Mouse (Mus musculus) heart, postnatal 36 days (tissue): ENCODE data around the gene Atg4a-ps. TPM values are rescaled to one million over a fixed set of nuclear protein-coding genes. Genes with fewer than 3 reads are reported as not detected.
A peak's percentile ranks its signal among the peaks of the same experiment; 100 is the strongest.
"Not testable (repeated sequence)": the region's sequence is repeated elsewhere in the genome, so short reads cannot be mapped to it uniquely, and the experiment has no call there.

ENCODE experiments used
- DNase-seq, 2 experiments: peaks; one replicate each; pipeline ENCODE4 v3.0.0; 2021 to 2022
- intact Hi-C: fragments of 180-260 bp; cut with DNase I; formaldehyde crosslinking; loops from one replicate; pipeline ENCODE4 v1.15.1; 2025
- total RNA-seq, 2 experiments: library from RNA; stranded (reverse); gene quantifications; 2 replicates each; pipeline ENCODE4 v1.2.3; 2021

Gene Atg4a-ps
- 1 to 10 TPM in 1 of 2 experiments, not detected in 1; 2.0 TPM for total RNA-seq

- intact Hi-C loops, DNase-seq: not testable (repeated sequence)
Observed at GRCm38 (mm10) chr3:103645968-103646367, at the start of gene Atg4a-ps. Atg4a-ps (minus strand) TSS chr3:103646068.

- intact Hi-C loops: no loop called here
- DNase-seq: no peak
Observed at GRCm38 (mm10) chr3:103695556-103695955, 49.7 kb upstream of the Atg4a-ps start.

- intact Hi-C loops: no loop called here
- peak; percentile 5 to 15 for DNase-seq
Observed at GRCm38 (mm10) chr3:103690506-103690905, 44.6 kb upstream of the Atg4a-ps start.

GRCm38 (mm10) chr3:103689043-103689442, 43.2 kb upstream of the Atg4a-ps start:
- intact Hi-C loops: no loop called here
- no peak for DNase-seq

GRCm38 (mm10) chr3:103683966-103684319, 38.1 kb upstream of the Atg4a-ps start:
- DNase-seq: no peak
- intact Hi-C loops: no loop called here

GRCm38 (mm10) chr3:103683234-103683965, 37.5 kb upstream of the Atg4a-ps start:
- intact Hi-C loops: no loop called here
- DNase-seq: no peak

- no peak for DNase-seq
- intact Hi-C loops: no loop called here
Observed at GRCm38 (mm10) chr3:103682473-103682872, 36.6 kb upstream of the Atg4a-ps start.

GRCm38 (mm10) chr3:103678811-103679210, 32.9 kb upstream of the Atg4a-ps start:
- intact Hi-C loops: no loop called here
- DNase-seq: no peak

GRCm38 (mm10) chr3:103672716-103673115, 26.8 kb upstream of the Atg4a-ps start:
- intact Hi-C loops: no loop called here
- DNase-seq: no peak

GRCm38 (mm10) chr3:103672113-103672512, 26.2 kb upstream of the Atg4a-ps start:
- intact Hi-C loops: no loop called here

GRCm38 (mm10) chr3:103663385-103663784, 17.5 kb upstream of the Atg4a-ps start:
- DNase-seq: no peak
- intact Hi-C loops: no loop called here

More at GRCm38 (mm10) chr3:103672113-103672512, 26.2 kb upstream of the Atg4a-ps start:
- DNase-seq: no peak

- intact Hi-C loops: no loop called here
- no peak for DNase-seq
Observed at GRCm38 (mm10) chr3:103661714-103662113, 15.8 kb upstream of the Atg4a-ps start.

GRCm38 (mm10) chr3:103660012-103660411, 14.1 kb upstream of the Atg4a-ps start:
- DNase-seq: no peak
- intact Hi-C loops: no loop called here

GRCm38 (mm10) chr3:103650406-103650805, 4.5 kb upstream of the Atg4a-ps start:
- intact Hi-C loops: no loop called here

GRCm38 (mm10) chr3:103649716-103650115, 3.8 kb upstream of the Atg4a-ps start:
- DNase-seq: no peak
- intact Hi-C loops: no loop called here

More at GRCm38 (mm10) chr3:103650406-103650805, 4.5 kb upstream of the Atg4a-ps start:
- no peak for DNase-seq

GRCm38 (mm10) chr3:103648486-103648885, 2.6 kb upstream of the Atg4a-ps start:
- intact Hi-C loops: no loop called here
- peak; percentile 12 to 33 for DNase-seq

GRCm38 (mm10) chr3:103647164-103647867, 1.4 kb upstream of the Atg4a-ps start:
- DNase-seq: peak; percentile 19 to 23
- intact Hi-C loops: no loop called here

- no peak for DNase-seq
- intact Hi-C loops: no loop called here
Observed at GRCm38 (mm10) chr3:103641301-103641700, 4.6 kb downstream of the Atg4a-ps start.

GRCm38 (mm10) chr3:103640226-103640803, 5.6 kb downstream of the Atg4a-ps start:
- intact Hi-C loops: no loop called here
- DNase-seq: no peak

GRCm38 (mm10) chr3:103637641-103638040, 8.2 kb downstream of the Atg4a-ps start:
- DNase-seq: no peak

GRCm38 (mm10) chr3:103634256-103634655, 11.6 kb downstream of the Atg4a-ps start:
- intact Hi-C loops: no loop called here
- DNase-seq: no peak

More at GRCm38 (mm10) chr3:103637641-103638040, 8.2 kb downstream of the Atg4a-ps start:
- intact Hi-C loops: no loop called here
